Mouse (Mus musculus) liver, adult 2 months (tissue): ENCODE results near the gene Pnliprp1.

ENCODE experiments used
- CTCF ChIP-seq: fragments of 200-500 bp; IDR thresholded peaks from 2 replicates; pipeline ENCODE4 v1.5.1; 2011; ENCODE audit warnings: low read depth, low read length, control low read depth
- POLR2A ChIP-seq: fragments of 200-500 bp; IDR thresholded peaks from 2 replicates; pipeline ENCODE4 v1.6.1; 2011; ENCODE audit warnings: low read length, control low read depth; ENCODE audit not compliant: insufficient read depth; ENCODE audit errors: extremely low read depth

DNA sequence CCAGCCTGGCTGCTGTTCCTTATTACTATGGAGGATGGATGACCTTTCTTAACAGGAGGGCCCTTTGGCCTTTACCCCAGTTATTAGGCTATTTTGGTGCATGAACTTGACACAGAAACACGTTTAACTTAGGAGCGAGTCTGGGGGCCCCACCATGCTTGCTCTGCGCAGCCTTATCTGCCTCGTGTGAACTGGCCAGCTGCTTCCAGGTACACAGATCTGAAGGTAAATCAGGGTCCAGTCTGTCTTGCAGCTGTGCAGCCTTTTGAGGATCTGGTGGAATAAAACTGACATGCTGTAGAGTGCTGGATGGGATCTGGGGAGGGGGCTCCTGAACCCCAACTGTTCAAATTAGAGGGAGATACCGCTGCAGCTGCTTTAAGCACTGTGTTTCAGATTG is 931 bp upstream of the Pnliprp1 start:
- TF ChIP-seq CTCF = no peak
- TF ChIP-seq POLR2A = no peak
